Mouse (Mus musculus) forelimb bud, embryonic 11.5 days (tissue): Measurements from ENCODE around the gene Serbp1.
A peak's percentile ranks its signal among the peaks of the same experiment; 100 is the strongest.
"Not testable (repeated sequence)": the region's sequence is repeated elsewhere in the genome, so short reads cannot be mapped to it uniquely, and the experiment has no call there.

Experiments
- DNase-seq: peaks from one replicate; pipeline ENCODE4 v3.0.0-alpha.2; 2012; ENCODE audit warnings: low read depth, low spot score

Gene Serbp1

DNA sequence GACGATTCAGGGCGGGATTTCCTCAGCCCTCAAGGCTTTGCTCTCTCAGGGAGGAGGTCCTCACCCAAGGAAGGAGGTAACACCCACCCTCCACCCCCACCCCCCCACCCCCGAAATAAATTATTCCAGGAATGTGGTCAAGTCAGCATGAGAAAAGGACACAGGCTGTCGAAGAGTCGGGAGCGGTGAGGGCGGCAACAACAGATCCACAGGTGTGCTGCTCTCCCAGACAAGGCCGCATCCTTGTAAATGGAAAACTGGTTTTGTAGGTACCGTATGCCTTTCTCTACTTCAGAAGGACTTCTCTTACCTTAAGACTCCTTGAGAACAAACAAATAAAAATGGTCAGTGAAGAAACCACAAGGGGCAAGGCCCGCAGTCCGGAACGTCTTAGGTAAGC, at the start of gene Serbp1:
Gene Serbp1 (plus strand): TSS at position 200 of the 400 bp plus-strand sequence.
- no peak for DNase-seq

DNA sequence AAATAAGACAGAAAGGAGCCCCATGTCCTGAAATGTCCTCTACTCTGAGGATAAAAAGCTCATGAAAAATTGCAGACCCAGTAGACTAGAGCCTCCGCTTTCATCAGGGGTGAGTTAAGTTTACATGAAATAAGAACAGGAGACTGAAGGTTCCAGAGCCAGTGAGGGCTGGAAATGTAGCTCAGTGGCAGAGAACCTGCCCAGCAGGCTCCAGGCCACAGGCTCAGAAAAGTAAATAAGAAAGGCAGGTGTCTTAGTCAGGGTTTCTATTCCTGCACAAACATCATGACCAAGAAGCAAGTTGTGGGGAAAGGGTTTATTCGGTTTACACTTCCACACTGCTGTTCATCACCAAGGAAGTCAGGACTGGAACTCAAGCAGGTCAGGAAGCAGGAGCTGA, 44.4 kb upstream of the Serbp1 start:
- DNase-seq, result no peak

DNA sequence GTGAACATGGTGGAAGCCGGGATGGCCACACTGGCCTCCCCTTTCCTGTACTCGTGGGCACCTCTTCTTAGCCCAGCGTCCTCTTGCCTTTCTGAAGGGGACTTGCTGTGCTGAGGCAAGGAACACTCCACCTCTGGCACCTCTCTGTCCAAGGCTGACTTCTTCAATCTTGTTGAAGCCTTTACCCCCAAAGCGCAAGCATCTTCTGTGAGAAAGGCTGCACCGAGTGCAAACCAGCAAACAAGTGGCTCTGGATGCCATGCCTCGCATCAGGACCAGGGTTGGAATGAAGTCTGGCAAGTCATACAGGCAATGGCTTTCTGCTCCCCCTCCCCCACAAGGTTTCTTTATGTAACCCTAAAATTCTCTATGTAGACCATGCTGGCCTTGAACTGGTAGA, 43.4 kb upstream of the Serbp1 start:
- no peak for DNase-seq

DNA sequence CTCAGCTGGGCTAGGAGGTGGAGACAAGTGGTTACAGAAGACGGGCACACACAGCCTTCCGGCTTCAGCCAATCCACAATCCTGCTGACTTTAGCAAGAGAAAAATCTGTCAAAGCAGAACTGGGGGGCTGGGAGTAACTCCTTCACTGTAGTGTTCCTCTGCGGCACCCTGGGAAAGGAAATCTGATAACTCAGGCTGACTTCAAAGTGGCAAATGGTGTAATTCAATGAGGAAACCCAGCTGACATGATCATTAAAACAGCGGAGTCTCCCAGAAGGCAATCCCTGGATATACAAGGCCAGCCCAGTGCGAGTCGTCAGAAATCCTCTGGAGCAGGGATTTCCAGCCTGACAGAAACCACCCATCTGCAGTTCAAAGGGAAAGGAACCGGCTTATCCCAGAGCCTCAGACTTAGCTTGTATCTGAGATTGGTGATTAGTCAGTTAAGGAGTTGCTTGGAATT, 42.8 kb upstream of the Serbp1 start:
- DNase-seq, result peak; percentile 30

DNA sequence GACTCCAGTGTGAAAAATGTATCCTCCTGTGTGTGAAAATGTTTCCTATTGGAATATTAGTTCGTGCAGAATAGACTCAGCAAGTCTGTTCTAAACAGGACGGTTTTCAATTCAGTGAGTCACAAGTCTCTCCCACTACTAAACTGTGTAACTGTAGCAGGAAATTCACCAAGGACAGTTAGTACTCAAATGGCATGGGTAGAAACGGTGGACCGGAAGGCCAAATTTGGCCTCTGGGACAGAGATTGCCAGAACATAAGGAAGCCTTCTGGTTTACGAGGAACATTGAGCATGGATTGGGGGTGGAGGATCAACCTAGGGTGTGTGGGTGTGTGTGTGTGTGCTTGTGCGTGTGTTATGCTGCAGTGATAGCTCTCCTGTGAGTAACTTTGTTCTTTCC, 41.2 kb upstream of the Serbp1 start:
- no peak for DNase-seq

DNA sequence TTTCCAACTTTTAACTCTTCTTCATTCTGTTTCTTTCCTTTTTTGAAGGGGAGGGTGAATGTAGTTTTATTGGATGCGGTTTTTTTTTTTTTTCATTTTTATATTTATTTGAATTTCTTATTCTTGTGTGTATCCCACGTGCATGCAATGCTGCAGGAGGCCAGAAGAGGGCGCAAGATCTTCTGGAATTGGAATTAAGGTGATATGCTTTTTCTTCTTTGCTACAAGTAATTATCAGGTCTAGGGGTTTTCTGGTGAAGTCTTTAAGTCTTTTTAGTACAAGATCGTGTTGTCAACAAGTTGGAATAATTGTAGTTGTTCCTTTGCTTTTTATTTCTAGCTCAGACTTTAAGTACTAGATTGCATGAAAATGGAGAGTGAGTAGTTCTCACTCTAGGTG, 39.9 kb upstream of the Serbp1 start:
- no peak for DNase-seq

DNA sequence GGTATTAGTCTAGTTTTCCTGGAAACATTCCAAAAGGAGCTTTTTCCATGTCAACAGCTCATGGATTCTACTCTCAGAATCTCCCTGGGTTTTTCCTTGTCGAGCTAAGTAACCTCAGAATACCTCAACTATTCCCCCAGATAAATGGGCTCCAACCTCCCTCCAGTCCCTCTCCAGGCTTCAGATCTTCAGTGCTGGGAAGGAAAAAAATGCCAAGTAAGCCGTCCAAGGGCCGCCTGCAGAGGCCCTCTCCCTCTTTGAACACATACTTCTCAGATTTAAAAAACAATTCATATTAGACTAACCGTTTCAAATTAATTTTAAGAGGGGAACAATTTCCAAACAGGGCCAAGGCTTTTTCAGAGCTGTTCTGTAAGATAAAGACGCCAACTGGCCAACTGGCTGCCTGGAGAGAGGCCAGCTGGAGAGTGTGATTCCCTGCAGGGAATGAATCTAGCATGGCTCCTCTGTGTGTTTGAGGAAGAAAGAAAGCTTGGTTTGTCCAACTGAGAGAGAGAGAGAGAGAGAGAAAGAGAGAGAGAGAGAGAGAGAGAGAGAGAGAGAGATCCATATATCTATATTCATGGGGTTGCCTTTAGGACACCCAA, 37.2 kb upstream of the Serbp1 start:
- DNase-seq, result no peak

DNA sequence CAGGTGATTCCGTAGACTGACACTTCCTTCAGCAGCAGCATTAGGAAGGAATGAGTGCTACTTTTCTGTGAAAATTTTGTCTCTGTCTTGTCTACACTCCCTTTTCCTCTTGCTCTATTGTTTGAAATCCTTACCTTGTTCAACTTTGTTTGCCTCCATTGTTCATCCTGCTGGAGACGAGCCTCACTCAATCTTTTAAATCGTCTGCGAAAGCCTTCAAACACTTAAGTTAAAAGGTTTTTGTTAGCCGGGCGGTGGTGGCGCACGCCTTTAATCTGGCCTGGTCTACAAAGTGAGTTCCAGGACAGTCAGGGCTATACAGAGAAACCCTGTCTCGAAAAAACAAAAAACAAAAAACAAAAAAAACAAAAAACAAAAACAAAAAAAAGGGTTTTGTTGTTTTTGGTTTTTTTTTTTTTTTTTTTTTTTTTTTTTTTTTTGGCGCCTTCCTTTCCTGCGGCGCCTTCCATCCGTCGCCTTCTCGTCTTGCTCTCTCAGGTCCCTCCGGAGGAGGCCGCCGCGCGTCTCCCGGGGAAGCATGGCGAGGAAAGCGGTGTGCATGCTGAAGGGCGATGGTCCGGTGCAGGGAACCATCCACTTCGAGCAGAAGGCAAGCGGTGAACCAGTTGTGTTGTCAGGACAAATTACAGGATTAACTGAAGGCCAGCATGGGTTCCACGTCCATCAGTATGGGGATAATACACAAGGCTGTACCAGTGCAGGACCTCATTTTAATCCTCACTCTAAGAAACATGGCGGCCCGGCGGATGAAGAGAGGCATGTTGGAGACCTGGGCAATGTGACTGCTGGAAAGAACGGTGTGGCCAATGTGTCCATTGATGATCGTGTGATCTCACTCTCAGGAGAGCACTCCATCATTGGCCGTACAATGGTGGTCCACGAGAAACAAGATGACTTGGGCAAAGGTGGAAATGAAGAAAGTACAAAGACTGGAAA, 32.6 kb upstream of the Serbp1 start:
- no peak for DNase-seq

DNA sequence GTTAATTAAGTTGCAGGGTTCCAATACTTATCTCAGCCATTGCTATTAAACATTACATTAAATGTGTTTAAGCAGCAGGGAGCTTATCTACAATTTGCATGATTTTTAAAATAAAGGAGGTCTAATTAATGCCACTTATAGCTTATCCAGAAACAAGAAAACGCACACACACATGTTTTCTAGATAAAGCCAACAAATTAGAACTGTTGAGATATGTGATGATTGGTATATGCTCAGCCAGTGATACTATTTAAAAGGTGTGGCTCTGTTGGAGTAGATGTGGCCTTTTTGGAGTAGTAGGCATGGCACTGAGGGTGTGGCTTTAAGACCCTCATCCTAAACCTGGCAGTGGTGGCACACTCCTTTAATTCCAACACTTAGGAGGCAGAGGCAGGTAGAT, 25.6 kb upstream of the Serbp1 start:
- no peak for DNase-seq

DNA sequence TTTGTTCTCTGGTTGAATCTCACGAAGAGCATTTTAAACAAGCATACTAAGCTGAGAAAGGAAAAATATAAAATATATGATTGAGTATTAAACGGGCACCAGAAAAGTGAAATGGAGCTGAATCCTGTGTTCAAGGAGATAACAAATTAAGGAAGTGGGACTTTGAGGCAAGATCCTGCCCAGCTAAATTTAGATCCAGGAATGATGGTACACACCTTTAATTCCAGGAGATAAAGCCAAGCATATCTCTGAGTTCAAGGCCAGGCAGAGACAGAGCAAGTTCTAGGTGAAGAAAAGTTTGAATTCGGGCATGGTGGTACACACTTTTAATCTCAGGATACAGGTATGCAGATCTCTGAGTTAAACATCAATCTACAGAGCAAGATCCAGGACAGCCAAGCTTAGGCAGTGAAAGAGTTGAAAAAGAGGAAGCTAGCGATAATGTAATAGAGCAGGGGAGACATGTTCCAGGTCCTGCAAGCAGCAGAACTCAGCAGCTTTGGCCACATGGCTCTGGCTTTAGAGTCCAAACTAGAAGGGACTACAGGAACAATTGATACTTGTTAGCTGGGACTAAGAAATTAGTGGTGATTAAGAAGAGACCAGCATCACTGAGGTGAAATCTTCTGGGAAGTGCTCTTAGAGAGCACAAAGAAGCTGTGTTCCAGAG, 24.4 kb upstream of the Serbp1 start:
- no peak for DNase-seq

DNA sequence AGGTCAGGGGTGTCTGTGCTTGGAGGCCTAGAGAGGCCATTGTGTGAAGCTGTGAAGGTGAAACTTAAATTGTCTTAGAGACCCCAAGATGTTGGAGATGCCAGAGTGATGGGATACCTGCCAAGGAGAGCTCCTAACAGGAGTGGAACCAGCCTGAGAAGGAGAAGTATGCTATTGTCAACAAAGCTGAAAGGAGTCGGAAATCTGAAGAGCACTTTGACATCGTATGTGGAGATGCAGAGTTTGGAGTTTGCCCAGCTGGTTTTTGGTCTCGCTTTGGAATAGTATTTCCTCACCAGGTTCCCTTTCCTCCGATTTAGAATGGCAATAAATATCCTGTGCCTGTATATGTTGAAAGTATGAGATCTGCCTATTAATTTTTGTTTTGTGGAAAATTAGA, 20.6 kb upstream of the Serbp1 start:
- DNase-seq, result no peak

DNA sequence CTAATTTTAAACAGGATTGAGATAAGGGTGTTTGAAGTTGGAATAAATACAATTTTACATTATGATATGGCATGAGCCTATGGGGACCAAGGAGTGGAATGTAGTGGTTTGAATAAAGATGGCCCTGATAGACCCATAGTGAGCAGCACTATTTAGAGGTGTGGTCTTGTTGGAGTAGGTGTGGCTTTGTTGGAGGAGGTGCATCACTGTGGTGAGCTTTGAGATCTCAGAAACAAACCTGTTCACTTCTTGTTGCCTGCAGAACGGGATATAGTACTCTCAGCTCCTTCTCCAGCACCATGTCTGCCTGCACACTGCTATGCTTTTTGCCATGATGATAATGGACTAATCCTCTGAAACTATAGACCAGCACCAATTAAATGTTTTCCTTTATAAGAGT, 20.1 kb upstream of the Serbp1 start:
- no peak for DNase-seq

DNA sequence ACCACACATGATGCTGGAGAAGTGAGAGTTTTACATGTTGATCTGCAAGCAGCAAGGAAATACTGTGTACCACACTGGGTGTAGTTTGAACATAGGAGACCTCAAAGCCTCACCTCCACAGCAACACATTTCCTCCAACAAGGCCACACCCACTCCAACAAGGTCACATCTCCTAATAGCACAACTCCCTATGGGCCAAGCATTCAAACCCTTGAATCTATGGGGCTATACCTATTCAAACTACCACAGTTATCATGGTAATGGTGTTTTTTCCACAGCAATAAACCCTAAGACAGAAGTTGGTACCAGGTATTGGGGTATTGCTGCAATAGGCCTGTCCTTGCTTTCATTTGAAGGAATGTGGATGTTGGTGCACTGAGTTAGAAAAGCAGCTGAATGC, 19.4 kb upstream of the Serbp1 start:
- DNase-seq, result no peak

DNA sequence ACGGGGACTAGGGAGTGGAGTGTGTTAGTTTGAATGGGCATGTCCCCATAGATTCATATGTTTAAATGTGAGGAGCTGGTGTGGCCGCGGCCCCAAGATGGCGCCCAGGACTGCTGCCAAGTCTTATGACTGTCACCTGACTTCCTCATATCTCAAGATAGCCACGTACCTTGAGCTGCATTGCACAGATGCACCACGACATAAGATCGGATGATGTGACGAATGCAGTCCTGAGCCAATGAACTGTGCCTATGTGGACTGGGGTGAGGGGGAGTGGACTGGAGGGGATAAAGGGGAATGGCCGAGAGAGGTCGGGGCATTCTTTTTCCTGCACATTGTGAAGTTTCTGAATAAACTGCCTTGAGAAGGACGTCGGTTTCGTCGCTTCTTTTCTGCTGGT, 18.0 kb upstream of the Serbp1 start:
- not testable (repeated sequence) for DNase-seq

DNA sequence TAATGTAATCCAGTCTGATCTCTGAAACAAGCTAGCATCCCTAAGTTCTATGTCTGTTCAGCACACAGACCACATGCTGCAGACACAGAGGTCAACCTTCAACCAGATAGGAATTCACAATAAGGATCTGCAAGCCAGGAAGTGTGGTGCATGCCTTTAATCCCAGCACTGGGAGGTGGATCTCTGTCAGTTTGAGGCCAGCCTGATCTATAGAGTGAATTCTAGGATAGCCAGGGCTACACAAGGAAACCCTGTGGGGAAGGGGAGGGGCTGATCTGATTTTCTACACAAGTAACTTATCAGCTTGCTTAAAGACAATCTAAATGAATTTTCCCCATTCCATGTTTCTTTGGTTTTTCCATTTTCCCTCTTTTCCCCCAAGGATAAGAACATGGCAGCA, 17.2 kb upstream of the Serbp1 start:
- no peak for DNase-seq

DNA sequence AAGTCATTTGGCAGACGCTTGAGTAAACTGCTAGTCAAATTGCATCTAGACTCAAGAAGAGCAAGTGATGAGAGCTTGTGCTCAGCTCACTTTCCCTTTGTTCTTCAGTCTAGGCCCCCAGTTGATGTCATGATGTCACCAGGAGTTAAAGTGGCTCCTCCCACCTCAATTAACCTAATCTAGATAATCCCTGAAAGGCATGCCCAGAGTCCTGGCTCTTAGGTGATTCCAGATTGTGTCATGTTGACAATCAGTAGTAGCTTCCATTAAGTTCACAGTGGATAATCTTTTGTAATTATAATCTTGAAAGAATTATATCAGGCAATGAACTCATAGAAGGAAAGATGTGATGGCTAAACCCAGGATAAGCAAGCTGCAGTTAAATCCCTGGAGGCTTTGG, 14.9 kb upstream of the Serbp1 start:
- DNase-seq, result no peak

DNA sequence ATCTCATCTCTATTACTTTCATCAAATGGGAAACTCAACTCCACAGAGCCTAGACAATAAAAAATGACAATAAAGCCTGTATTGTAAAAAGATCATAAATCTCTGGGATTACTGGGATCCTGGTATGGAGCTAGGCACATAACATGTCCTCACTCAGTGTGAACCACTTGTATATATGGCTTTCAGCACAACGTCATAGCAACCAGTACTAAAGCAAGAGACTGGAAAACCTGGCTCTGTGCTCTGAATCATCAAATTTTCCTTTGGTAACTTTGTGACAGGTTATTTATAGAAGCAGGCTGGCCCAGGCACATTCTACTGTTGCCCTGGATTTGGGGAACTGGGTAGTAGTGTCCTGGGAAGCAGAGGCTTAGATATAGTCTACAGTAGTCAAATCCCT, 14.5 kb upstream of the Serbp1 start:
- no peak for DNase-seq

DNA sequence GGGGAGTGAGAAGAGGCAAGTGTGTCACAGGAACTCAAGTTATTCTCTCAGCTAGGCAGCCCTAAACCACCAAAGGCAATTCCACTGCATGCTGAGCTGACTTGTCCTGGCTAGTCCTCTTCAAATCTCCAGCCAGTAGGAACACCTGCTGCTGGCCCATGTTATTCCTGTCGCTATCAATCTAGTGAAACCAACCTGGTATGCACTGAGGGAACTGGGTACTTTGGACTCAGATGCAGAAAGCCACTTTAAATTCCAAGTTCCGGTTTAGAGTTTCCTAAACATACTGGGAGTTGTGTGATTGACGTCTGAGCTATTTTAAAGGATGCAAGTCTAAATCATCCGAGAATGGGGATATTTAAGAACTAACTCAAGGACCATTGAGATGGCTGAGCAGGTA, 11.7 kb upstream of the Serbp1 start:
- DNase-seq, result no peak

DNA sequence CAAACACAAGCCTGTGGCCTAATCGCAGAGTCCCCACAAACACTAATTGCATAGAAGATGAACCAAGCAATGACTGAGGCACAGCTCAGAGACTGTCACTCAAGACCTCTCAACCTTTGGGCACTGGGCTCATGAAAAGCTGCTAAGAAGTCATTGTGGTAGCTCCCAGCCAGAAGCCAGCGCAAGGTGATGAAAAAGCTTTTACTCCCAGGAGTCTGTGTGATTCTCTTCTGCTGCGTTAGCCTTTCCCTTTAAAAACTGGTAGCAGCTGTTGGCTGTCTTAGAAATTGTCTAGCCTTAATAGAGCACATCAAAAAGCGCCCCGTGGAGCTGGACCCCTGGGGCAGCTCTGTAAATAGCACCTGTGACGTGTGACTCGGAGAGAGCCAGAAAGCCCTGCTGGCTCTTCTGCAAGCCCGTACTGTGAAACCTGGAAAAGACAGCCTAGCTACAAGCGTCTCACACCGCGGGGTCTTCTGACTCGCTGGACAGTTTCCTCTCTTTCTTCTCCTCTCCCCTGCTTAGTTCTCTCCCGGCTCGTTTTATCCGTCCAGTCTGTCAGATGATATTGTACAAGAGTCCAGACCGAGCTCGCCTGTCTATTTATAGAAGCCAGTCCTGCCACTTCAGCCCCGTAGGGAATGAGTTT, 9.4 kb upstream of the Serbp1 start:
- DNase-seq, result peak; percentile 55

DNA sequence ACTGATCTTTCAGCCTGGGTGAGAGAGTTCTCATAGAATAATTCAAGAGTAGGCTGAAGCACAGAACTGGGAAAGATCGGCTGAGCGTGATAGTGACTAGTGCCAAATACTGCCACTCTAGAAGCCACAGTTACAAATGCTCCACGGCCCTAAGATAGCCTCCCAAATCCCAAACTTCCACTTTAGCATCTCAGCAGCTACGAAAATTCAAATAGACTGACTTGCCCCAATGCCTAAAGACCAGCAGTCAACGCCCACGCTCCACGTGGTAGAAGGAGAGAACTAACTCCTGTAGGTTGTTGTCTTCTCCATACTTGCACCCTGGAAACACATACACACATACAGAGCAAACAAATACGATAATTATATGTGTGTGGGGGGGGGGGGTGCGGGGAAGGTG, 8.5 kb upstream of the Serbp1 start:
- no peak for DNase-seq

DNA sequence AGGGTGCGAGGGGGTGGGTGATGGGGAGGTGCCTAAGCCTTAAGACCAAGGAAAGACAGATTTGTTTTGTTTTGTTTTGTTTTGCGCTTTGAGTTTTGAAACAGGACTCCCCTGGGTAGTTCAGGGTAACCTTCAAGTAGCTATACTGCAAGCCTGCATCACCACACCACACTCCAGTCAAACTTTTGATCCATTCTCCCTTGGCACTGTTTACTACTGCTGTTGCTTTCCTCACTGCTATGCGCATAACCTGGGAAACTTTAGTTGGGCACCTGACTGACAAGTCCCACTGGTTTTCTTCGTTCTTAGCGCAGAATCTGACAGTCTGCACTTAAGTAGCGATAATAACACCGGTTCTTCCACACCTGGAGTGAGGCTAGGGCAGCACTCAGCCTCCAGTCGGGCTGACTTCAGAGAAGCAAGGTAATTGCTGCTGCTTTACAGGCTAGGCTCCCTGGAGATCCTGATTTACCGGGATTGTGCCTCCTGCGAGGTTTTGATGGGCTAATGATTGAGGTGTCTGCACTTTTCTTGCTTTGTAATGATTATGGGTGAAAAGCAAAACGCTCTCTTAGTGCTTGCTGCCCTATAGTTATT, 8.0 kb upstream of the Serbp1 start:
- peak; percentile 48 for DNase-seq

DNA sequence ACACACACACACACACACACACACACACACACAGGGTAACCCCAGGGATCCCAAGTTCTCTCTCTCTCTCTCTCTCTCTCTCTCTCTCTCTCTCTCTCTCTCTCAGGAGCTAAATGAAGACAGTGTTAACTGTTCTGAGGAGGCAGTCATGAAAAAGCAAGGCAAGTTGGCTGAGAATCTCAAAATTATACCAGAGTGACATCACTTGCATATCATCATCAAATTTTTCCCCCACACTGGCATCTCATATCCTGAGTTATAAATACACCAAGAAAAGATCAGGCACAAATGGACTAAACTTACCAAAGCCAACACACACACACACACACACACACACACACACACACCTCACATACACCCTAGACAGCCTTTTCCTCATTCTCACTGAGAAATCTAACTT, 7.0 kb upstream of the Serbp1 start:
- no peak for DNase-seq
